Mouse (Mus musculus) heart, postnatal 14 days (tissue): ENCODE data around the gene Tmem167b. TPM values are rescaled to one million over a fixed set of nuclear protein-coding genes. Genes with fewer than 3 reads are reported as not detected.
A peak's percentile ranks its signal among the peaks of the same experiment; 100 is the strongest.

Experiments used
- DNase-seq, 2 experiments: peaks; one replicate each; pipeline ENCODE4 v3.0.0; 2021 to 2022
- intact Hi-C: fragments of 180-260 bp; cut with DNase I; formaldehyde crosslinking; loops from one replicate; pipeline ENCODE4 v1.15.1; 2025
- microRNA-seq, 2 experiments: library from miRNA; unstranded; fragments of <30 nt; microRNA quantifications; one replicate each; pipeline ENCODE4 v1.2.0; 2021 to 2022
- total RNA-seq, 2 experiments: library from RNA; stranded (reverse); gene quantifications; 2 replicates each; pipeline ENCODE4 v1.2.3; 2021

Gene Tmem167b
- total RNA-seq, 2 experiments from 2014 or later: 25.4 to 25.6 TPM

GRCm38 (mm10) chr3:108554111-108554561 lies 8.1 kb downstream of the Tmem167b start:
- intact Hi-C loops: loop anchor here (1.0 to 10.0 kb wide), 2 partner anchors 17 to 269 kb away; partner anchors contain the start of gene Sort1

GRCm38 (mm10) chr3:108542299-108542698 lies 20.0 kb downstream of the Tmem167b start:
- intact Hi-C loops: no loop called here
- no peak for DNase-seq

More at GRCm38 (mm10) chr3:108554111-108554561, 8.1 kb downstream of the Tmem167b start:
- no peak for DNase-seq

GRCm38 (mm10) chr3:108537303-108537702 lies 25.0 kb downstream of the Tmem167b start:
- intact Hi-C loops: loop anchor here (1.0 kb wide), 1 partner anchor 17 kb away; no protein-coding TSS in a partner anchor
- DNase-seq: peak; percentile 80 to 88

GRCm38 (mm10) chr3:108536517-108537260 lies 25.6 kb downstream of the Tmem167b start, which contains the start of gene 5330417C22Rik:
TSS of gene 5330417C22Rik (minus strand) at chr3:108536536.
- intact Hi-C loops: loop anchor here (1.0 kb wide), 1 partner anchor 18 kb away; no protein-coding TSS in a partner anchor
- peak; percentile 9 to 22 for DNase-seq

GRCm38 (mm10) chr3:108535896-108536516 lies 26.3 kb downstream of the Tmem167b start:
- DNase-seq: no peak
- intact Hi-C loops: no loop called here

- intact Hi-C loops: no loop called here
- no peak for DNase-seq
Observed at GRCm38 (mm10) chr3:108533951-108534350, 28.3 kb downstream of the Tmem167b start, which contains the start of gene 1700013F07Rik. TSS of gene 1700013F07Rik (plus strand) at chr3:108534150.

DNA sequence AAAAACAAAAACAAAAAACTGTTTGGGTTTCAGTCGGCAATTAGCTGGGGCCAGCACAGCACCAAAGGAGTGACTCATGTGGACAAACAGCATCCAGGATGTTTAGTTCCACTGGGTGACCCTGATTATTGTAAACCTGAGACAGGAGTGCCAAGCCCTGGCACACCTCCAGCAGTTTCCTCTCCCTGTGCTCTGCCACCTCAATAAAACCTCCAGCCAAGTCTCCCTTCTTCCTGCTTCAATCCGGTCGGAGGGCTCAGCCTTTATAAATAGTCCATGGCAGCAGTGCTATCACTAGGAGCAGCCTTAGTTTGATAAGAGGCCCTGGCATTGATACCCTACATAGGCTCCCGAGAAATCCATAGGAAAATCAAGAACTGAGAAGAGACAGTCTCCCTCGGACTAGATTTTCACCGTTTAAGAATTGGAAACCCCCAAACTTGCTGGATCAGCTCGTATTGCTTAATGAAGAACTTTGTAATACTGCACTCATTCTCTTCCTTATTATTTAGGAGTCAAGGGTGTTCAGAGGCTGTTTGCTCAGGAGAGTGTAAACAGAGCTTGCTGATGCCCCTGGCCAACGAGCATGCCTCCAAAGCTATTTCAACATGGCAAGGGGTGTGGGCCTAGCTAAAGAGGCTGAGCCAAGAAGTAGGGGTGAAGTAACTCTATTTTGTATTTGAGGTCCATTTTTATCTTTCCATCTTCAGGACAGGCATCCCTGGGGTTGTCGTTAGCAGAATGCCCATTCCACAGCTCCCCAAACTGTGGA lies 29.0 kb downstream of the Tmem167b start:
- intact Hi-C loops: no loop called here
- DNase-seq: peak; percentile 28 to 40

GRCm38 (mm10) chr3:108528489-108528888 lies 33.8 kb downstream of the Tmem167b start:
- intact Hi-C loops: no loop called here
- no peak for DNase-seq

DNA sequence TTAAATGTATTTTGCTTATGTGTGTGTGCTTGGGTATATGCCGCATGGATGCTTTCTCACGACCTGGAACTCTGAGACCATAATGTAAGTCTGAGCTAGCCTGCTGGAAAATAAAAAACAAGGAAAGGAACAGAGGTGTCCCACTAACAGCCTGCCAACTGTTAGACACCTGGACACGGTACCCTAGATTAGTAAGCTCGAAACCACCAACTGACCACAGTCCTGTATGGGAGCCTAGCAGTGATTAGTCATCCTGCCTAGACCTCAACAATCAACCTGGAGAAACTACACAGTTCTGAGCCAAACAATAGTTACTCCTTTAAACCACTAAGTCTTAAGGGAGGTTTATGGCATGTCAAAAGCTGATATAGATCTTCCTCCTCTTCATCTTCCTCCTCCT lies 38.9 kb downstream of the Tmem167b start:
- intact Hi-C loops: no loop called here
- no peak for DNase-seq

- intact Hi-C loops: no loop called here
Observed at GRCm38 (mm10) chr3:108518276-108518675, 44.0 kb downstream of the Tmem167b start.

GRCm38 (mm10) chr3:108513465-108513864 lies 48.8 kb downstream of the Tmem167b start:
- DNase-seq: no peak
- intact Hi-C loops: no loop called here

More at GRCm38 (mm10) chr3:108518276-108518675, 44.0 kb downstream of the Tmem167b start:
- no peak for DNase-seq

GRCm38 (mm10) chr3:108510716-108511483 lies 51.4 kb downstream of the Tmem167b start:
- intact Hi-C loops: no loop called here
- no peak for DNase-seq

DNA sequence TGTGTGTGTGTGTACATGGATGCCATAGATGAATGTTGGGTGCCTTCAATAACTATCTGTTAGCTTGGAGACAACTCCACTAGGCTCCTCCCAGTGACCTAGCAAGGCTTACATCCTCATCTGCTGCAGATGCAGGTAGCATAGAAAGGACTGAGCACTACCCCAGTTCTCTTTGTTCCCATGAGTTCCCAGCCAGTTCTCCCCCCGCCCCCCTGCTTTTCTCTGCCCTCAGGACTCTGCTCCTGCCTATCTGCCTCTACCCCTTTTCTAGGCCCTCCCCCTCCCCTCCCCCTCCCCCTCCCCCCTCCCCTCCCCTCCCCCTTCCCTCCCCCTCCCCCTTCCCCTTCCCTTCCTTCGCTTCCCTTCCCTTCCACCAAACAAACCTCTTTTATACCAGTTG lies 52.1 kb downstream of the Tmem167b start:
- DNase-seq: no peak
- intact Hi-C loops: no loop called here

- no peak for DNase-seq
- intact Hi-C loops: no loop called here
Observed at GRCm38 (mm10) chr3:108508745-108509474, 53.4 kb downstream of the Tmem167b start.

Small RNA genes lying within 50 kb of the gene (microRNA-seq; reads per million reads assigned to microRNA genes)
- gene Gm22860: 0 reads per million in 2 experiments

Other genes with a start within 250 kb of the Tmem167b start
- 10 to 100 TPM; 18.9 to 53.7 TPM for gene Mybphl, start 197.6 kb downstream of the Tmem167b start, total RNA-seq
- 1 to 10 TPM; 1.1 to 1.7 TPM for gene Psrc1, start 178.6 kb downstream of the Tmem167b start, total RNA-seq
- 1 to 10 TPM; 5.4 to 5.9 TPM for gene Celsr2, start 146.9 kb downstream of the Tmem167b start, total RNA-seq
- gene Sars, start 117.3 kb downstream of the Tmem167b start, total RNA-seq: 10 to 100 TPM; 77.8 to 81.7 TPM
- not detected for gene 1700013F07Rik, start 28.3 kb downstream of the Tmem167b start, total RNA-seq
- gene 5330417C22Rik, start 25.9 kb downstream of the Tmem167b start, total RNA-seq: under 1 TPM; 0.24 to 0.81 TPM
- 10 to 100 TPM; 17.3 to 17.8 TPM for gene Taf13, start 9.2 kb upstream of the Tmem167b start, total RNA-seq
- 1 to 10 TPM; 8.9 to 9.0 TPM for gene Wdr47, start 28.8 kb upstream of the Tmem167b start, total RNA-seq
- gene Clcc1, start 91.4 kb upstream of the Tmem167b start, total RNA-seq: 10 to 100 TPM; 35.5 to 36.0 TPM
- 1 to 10 TPM; 3.7 to 5.1 TPM for gene Gpsm2, start 159.8 kb upstream of the Tmem167b start, total RNA-seq
- gene Aknad1, start 177.2 kb upstream of the Tmem167b start, total RNA-seq: under 1 TPM in 1 of 2 experiments, not detected in 1; 0.07 TPM